Mouse (Mus musculus) liver, embryonic 14.5 days (tissue): ENCODE measurements at regions not wholly inside any gene's neighbourhood (a gene's known extent, or its start where the extent isn't known, plus 50 kb on each side); places are given as distances from the start of the nearest gene placed in this dataset.

Experiments
- CTCF ChIP-seq: IDR thresholded peaks from 2 replicates; pipeline ENCODE4 v1.5.1; 2016; ENCODE audit warnings: antibody characterized with exemption, low read depth, control low read depth
- EP300 ChIP-seq: IDR thresholded peaks from 2 replicates; pipeline ENCODE4 v1.6.1; 2016; ENCODE audit warnings: antibody characterized with exemption, low read depth

DNA sequence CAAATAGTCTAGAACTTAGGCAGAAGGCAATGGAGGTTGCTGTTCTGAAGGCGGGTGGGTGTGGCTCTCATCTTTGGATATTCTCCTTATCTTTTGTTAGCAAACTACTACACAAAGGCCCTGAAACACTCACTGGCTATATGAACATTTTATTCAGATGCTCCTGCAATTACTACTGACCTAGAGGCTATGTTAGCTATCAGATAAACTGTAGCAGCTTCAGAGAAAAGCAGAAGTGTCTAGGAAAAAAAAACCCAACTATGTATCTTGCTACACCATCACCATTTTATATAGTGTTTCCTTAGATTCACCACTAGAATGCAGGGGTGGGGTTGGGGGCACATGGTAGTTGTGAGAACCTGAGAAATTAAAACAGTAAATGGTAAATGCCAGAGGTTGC lies 268.0 kb upstream of the Fbxo33 start:
- TF ChIP-seq CTCF (no peak), EP300 (no peak)
